Mouse (Mus musculus) neutrophil, adult 65 days (primary cell): ENCODE results near the gene Adssl1. TPM values are rescaled to one million over a fixed set of nuclear protein-coding genes. Genes with fewer than 3 reads are reported as not detected.

Experiments used
- total RNA-seq: library from RNA; stranded (reverse); gene quantifications from 2 replicates; pipeline ENCODE4 v1.2.4, GENCODE M21; 2023

The Adssl1 gene
- total RNA-seq, result 81.2 and 82.3 TPM in 2 replicates

GRCm38 (mm10) chr12:112619686-112620353 lies at the start of gene Adssl1:
TSS of gene Adssl1 (plus strand) at chr12:112620045.

GRCm38 (mm10) chr12:112588426-112589256 lies 31.2 kb upstream of the Adssl1 start, which contains the start of gene Inf2:
TSS of gene Inf2 (plus strand) at chr12:112588784.

GRCm38 (mm10) chr12:112644180-112644854 lies 24.5 kb downstream of the Adssl1 start, which contains the start of gene Siva1:
TSS of gene Siva1 (plus strand) at chr12:112644679.

GRCm38 (mm10) chr12:112674132-112675011 lies 54.5 kb downstream of the Adssl1 start, which contains the start of gene Akt1:
TSS of gene Akt1 (minus strand) at chr12:112674884.

GRCm38 (mm10) chr12:112678555-112679026 lies 58.7 kb downstream of the Adssl1 start, which contains the start of gene Zbtb42:
TSS of gene Zbtb42 (plus strand) at chr12:112678828.

Other genes starting within 250 kb of the Adssl1 start
- gene A530016L24Rik, start 130.6 kb upstream of the Adssl1 start, total RNA-seq, result not detected in 2 replicates
- not detected in 2 replicates for gene Tmem179, start 103.3 kb upstream of the Adssl1 start, total RNA-seq
- 38.5 and 46.5 TPM in 2 replicates for gene Inf2, start 31.3 kb upstream of the Adssl1 start, total RNA-seq
- 37.4 and 47.6 TPM in 2 replicates for gene Siva1, start 24.6 kb downstream of the Adssl1 start, total RNA-seq
- 178 and 210 TPM in 2 replicates for gene Akt1, start 54.8 kb downstream of the Adssl1 start, total RNA-seq
- gene Zbtb42, start 58.8 kb downstream of the Adssl1 start, total RNA-seq, result 15.8 and 28.5 TPM in 2 replicates
- 0.50 and 1.8 TPM in 2 replicates for gene Cep170b, start 100.4 kb downstream of the Adssl1 start, total RNA-seq
- gene Pld4, start 140.6 kb downstream of the Adssl1 start, total RNA-seq, result 184 and 208 TPM in 2 replicates
- gene Ahnak2, start 182.6 kb downstream of the Adssl1 start, total RNA-seq, result 0.50 and 0.73 TPM in 2 replicates
- gene Clba1, start 188.9 kb downstream of the Adssl1 start, total RNA-seq, result 2.0 and 3.2 TPM in 2 replicates
- 30.0 and 37.4 TPM in 2 replicates for gene Cdca4, start 209.4 kb downstream of the Adssl1 start, total RNA-seq
- 41.6 and 52.2 TPM in 2 replicates for gene Gpr132, start 248.2 kb downstream of the Adssl1 start, total RNA-seq